Mouse (Mus musculus) C2C12 (cell line): Measurements from ENCODE around the gene Mcemp1. TPM values are rescaled to one million over a fixed set of nuclear protein-coding genes. Genes with fewer than 3 reads are reported as not detected.

Source experiments
- H3K27me3 ChIP-seq: one replicate; pipeline ENCODE4 v1.6.1; 2011; ENCODE audit not compliant: control insufficient read depth, insufficient read depth, insufficient read length
- H3K36me3 ChIP-seq: one replicate; pipeline ENCODE4 v1.6.1; 2011; ENCODE audit not compliant: control insufficient read depth, insufficient read depth
- H3K4me3 ChIP-seq: one replicate; pipeline ENCODE4 v1.5.1; 2011; ENCODE audit warnings: mild to moderate bottlenecking, control low read depth; ENCODE audit not compliant: poor library complexity, insufficient read depth, severe bottlenecking
- H3K79me2 ChIP-seq: one replicate; pipeline ENCODE4 v1.6.1; 2011; ENCODE audit not compliant: control insufficient read depth, insufficient read depth
- H3K79me3 ChIP-seq: one replicate; pipeline ENCODE4 v1.6.1; 2011; ENCODE audit warnings: low read depth, control low read depth
- H3ac ChIP-seq: one replicate; pipeline ENCODE3; 2011; ENCODE audit warnings: low read depth; ENCODE audit not compliant: control insufficient read depth, insufficient read length
- CEBPB ChIP-seq: IDR thresholded peaks from one replicate; pipeline ENCODE4 v1.6.1; 2011; ENCODE audit warnings: low read depth, mild to moderate bottlenecking, control low read depth, moderate library complexity
- CTCF ChIP-seq: IDR thresholded peaks from one replicate; pipeline ENCODE4 v1.5.1; 2011; ENCODE audit not compliant: control insufficient read depth, insufficient read depth, insufficient read length
- FOSL1 ChIP-seq: IDR thresholded peaks from one replicate; pipeline ENCODE4 v1.8.0; 2011; ENCODE audit warnings: mild to moderate bottlenecking, low read length; ENCODE audit not compliant: poor library complexity, insufficient read depth, severe bottlenecking
- MAX ChIP-seq: IDR thresholded peaks from one replicate; pipeline ENCODE4 v1.6.1; 2011; ENCODE audit warnings: mild to moderate bottlenecking, control low read depth
- MYOD1 ChIP-seq: IDR thresholded peaks from one replicate; pipeline ENCODE4 v1.6.1; 2011; ENCODE audit warnings: low read depth; ENCODE audit not compliant: control insufficient read depth, insufficient read length
- MYOG ChIP-seq: IDR thresholded peaks from one replicate; pipeline ENCODE4 v1.6.1; 2011; ENCODE audit not compliant: control insufficient read depth, insufficient read length; ENCODE audit errors: extremely low read depth
- USF1 ChIP-seq: IDR thresholded peaks from one replicate; pipeline ENCODE4 v1.6.1; 2011; ENCODE audit warnings: low read depth, mild to moderate bottlenecking, control low read depth, moderate library complexity
- polyA plus RNA-seq: library from polyadenylated mRNA; unstranded; fragments of >200 nt; fragmentation: generic; extraction: Trizol; gene quantifications from one replicate; pipeline ENCODE4 v1.2.1, GENCODE M21; 2012; ENCODE audit warnings: missing spikeins

Gene Mcemp1
- polyA plus RNA-seq, 1 experiment = not detected

- H3K36me3 ChIP-seq = no peaks in the 10 kb centered on the region
- H3K4me3 ChIP-seq = no peak overlapping the region
- no peaks in the 10 kb centered on the region for H3K79me3 ChIP-seq
- peaks cover 9% of the 10 kb centered on the region for H3K27me3 ChIP-seq
- no peak overlapping the region for H3ac ChIP-seq
- TF ChIP-seq FOSL1 (no peak), USF1 (no peak), CTCF (no peak), CEBPB (no peak), MYOG (no peak), MAX (no peak), MYOD1 (no peak)
- H3K79me2 ChIP-seq = no peaks in the 10 kb centered on the region
These were observed 40.2 kb downstream of the Mcemp1 start for GRCm38 (mm10) chr8:3705711-3706110.

- Histone ChIP-seq H3K79me2 (no peaks in the 10 kb centered on the region), H3ac (no peak overlapping the region), H3K4me3 (no peak overlapping the region), H3K36me3 (no peaks in the 10 kb centered on the region), H3K79me3 (no peaks in the 10 kb centered on the region), H3K27me3 (peaks cover 9% of the 10 kb centered on the region)
- TF ChIP-seq MYOG = no peak
These were observed 42.1 kb downstream of the Mcemp1 start for GRCm38 (mm10) chr8:3707611-3708010.

- no peaks in the 10 kb centered on the region for H3K79me2 ChIP-seq
- H3K4me3 ChIP-seq = no peak overlapping the region
- H3ac ChIP-seq = no peak overlapping the region
- H3K36me3 ChIP-seq = no peaks in the 10 kb centered on the region
- no peak for TF ChIP-seq MYOD1
- TF ChIP-seq CTCF = no peak
- TF ChIP-seq CEBPB = no peak
- no peak for TF ChIP-seq USF1
- TF ChIP-seq MYOG = no peak
- no peak for TF ChIP-seq MAX
- TF ChIP-seq FOSL1 = no peak
- H3K27me3 ChIP-seq = peaks cover 9% of the 10 kb centered on the region
- no peaks in the 10 kb centered on the region for H3K79me3 ChIP-seq
These were observed 44.8 kb downstream of the Mcemp1 start for GRCm38 (mm10) chr8:3710312-3710711.

- Histone ChIP-seq H3K36me3 (no peaks in the 10 kb centered on the region), H3K27me3 (peaks cover 9% of the 10 kb centered on the region), H3K79me3 (no peaks in the 10 kb centered on the region), H3ac (no peak overlapping the region), H3K4me3 (no peak overlapping the region), H3K79me2 (no peaks in the 10 kb centered on the region)
- TF ChIP-seq MYOD1 = no peak
- TF ChIP-seq FOSL1 = no peak
- TF ChIP-seq CTCF = no peak
- TF ChIP-seq MAX = no peak
- TF ChIP-seq USF1 = no peak
- no peak for TF ChIP-seq CEBPB
- TF ChIP-seq MYOG = no peak
These were observed 46.1 kb downstream of the Mcemp1 start for GRCm38 (mm10) chr8:3711646-3712045.

- no peaks in the 10 kb centered on the region for H3K36me3 ChIP-seq
- no peaks in the 10 kb centered on the region for H3K27me3 ChIP-seq
- H3K4me3 ChIP-seq = no peak overlapping the region
- no peaks in the 10 kb centered on the region for H3K79me3 ChIP-seq
- H3K79me2 ChIP-seq = no peaks in the 10 kb centered on the region
- no peak for TF ChIP-seq MAX
- TF ChIP-seq MYOG = no peak
- TF ChIP-seq MYOD1 = no peak
- TF ChIP-seq USF1 = no peak
- no peak for TF ChIP-seq FOSL1
- no peak for TF ChIP-seq CTCF
- TF ChIP-seq CEBPB = no peak
- no peak overlapping the region for H3ac ChIP-seq
These were observed 51.9 kb downstream of the Mcemp1 start for GRCm38 (mm10) chr8:3717321-3717954.

GRCm38 (mm10) chr8:3718559-3718958 is 53.0 kb downstream of the Mcemp1 start:
- Histone ChIP-seq H3ac (no peak overlapping the region), H3K4me3 (no peak overlapping the region), H3K79me2 (no peaks in the 10 kb centered on the region), H3K36me3 (no peaks in the 10 kb centered on the region), H3K27me3 (no peaks in the 10 kb centered on the region), H3K79me3 (no peaks in the 10 kb centered on the region)
- TF ChIP-seq FOSL1 (no peak), CTCF (peak; percentile 76)

Other genes with a start within 250 kb of the Mcemp1 start
- gene Pex11g, start 198.1 kb upstream of the Mcemp1 start, polyA plus RNA-seq = 1.5 TPM
- gene Tex45, start 194.9 kb upstream of the Mcemp1 start, polyA plus RNA-seq = not detected
- gene Zfp358, start 172.6 kb upstream of the Mcemp1 start, polyA plus RNA-seq = 30.6 TPM
- gene Mcoln1, start 165.3 kb upstream of the Mcemp1 start, polyA plus RNA-seq = 38.7 TPM
- gene Pnpla6, start 150.4 kb upstream of the Mcemp1 start, polyA plus RNA-seq = 18.6 TPM
- gene C330021F23Rik, start 97.8 kb upstream of the Mcemp1 start, polyA plus RNA-seq = not detected
- gene Camsap3, start 78.5 kb upstream of the Mcemp1 start, polyA plus RNA-seq = 0.19 TPM
- gene Xab2, start 44.4 kb upstream of the Mcemp1 start, polyA plus RNA-seq = 38.2 TPM
- 55.4 TPM for gene Pet100, start 44.2 kb upstream of the Mcemp1 start, polyA plus RNA-seq
- gene Pcp2, start 40.2 kb upstream of the Mcemp1 start, polyA plus RNA-seq = 0.70 TPM
- gene Stxbp2, start 34.8 kb upstream of the Mcemp1 start, polyA plus RNA-seq = 8.9 TPM
- not detected for gene Retn, start 10.0 kb upstream of the Mcemp1 start, polyA plus RNA-seq
- gene Fcor, start 6.6 kb downstream of the Mcemp1 start, polyA plus RNA-seq = 0.95 TPM
- 36.7 TPM for gene Trappc5, start 10.5 kb downstream of the Mcemp1 start, polyA plus RNA-seq
- gene Fcer2a, start 28.4 kb downstream of the Mcemp1 start, polyA plus RNA-seq = 0.01 TPM
- not detected for gene Clec4g, start 54.9 kb downstream of the Mcemp1 start, polyA plus RNA-seq
- not detected for gene Cd209a, start 83.2 kb downstream of the Mcemp1 start, polyA plus RNA-seq
- gene Cd209e, start 188.6 kb downstream of the Mcemp1 start, polyA plus RNA-seq = not detected
- gene Cd209d, start 212.8 kb downstream of the Mcemp1 start, polyA plus RNA-seq = not detected